Mouse (Mus musculus) liver, embryonic 14.5 days (tissue): ENCODE results near the gene Mrps34.

Experiments
- CTCF ChIP-seq: IDR thresholded peaks from 2 replicates; pipeline ENCODE4 v1.5.1; 2016; ENCODE audit warnings: antibody characterized with exemption, low read depth, control low read depth
- EP300 ChIP-seq: IDR thresholded peaks from 2 replicates; pipeline ENCODE4 v1.6.1; 2016; ENCODE audit warnings: antibody characterized with exemption, low read depth

GRCm38 (mm10) chr17:24847386-24847785, 47.5 kb upstream of the Mrps34 start:
- TF ChIP-seq CTCF (no peak), EP300 (no peak)
